Mouse (Mus musculus) spleen, adult 12 weeks (tissue): ENCODE data around the gene Kirrel.
A peak's percentile ranks its signal among the peaks of the same experiment; 100 is the strongest.
"Not testable (repeated sequence)": the region's sequence is repeated elsewhere in the genome, so short reads cannot be mapped to it uniquely, and the experiment has no call there.

Experiments
- DNase-seq: peaks from one replicate; pipeline ENCODE4 v3.0.0; 2022; ENCODE audit warnings: low spot score

Gene Kirrel

DNA sequence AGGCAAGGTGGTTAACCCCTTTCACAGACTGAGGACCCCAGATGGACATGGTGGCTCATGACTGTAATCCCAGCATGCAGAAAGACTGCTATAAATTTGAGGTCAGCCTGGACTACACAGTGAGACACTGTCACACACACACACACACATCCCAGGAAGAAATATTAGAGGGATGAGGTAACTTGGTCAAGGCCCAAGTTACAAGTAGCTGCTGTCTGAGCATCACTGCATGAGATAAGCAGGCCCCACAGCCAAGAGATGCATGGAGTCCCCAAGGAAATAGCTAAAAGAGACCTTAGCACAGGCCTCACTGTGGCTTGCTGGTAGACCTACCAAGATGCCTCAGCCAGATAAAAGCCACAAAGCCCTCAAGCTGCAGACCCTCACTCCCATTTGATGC, 39.6 kb downstream of the Kirrel start:
- no peak for DNase-seq

DNA sequence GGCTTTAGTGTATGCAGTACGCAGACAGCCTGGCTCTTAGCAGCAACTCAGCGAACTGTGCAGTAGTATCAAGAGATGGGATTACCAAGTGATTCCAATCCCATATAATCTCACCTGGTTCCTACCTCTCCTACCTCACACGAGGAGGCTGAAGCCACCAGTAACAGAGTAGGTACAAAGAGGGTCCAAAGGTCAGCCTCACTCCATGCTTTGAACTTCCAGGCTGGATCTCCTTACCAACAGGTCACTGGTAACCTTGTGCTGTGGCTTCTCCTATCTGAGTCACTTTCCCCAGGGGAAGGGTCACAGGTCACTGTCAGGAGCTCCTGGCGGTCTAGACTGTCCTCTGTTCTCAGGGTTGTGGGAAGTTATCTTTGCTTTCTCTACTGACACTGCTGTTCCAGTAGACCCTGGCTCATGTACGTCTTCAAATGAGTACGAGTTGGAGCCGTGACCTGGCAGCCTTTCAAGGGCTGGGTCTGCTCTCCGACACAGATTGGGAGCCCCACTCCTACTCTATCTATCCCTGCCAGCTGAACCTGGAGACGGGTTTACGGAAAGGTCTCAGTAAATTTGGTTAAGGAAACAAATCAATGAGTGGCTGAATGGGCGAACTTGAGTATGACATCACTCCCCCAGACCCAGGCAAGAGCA, 42.7 kb downstream of the Kirrel start:
- no peak for DNase-seq

DNA sequence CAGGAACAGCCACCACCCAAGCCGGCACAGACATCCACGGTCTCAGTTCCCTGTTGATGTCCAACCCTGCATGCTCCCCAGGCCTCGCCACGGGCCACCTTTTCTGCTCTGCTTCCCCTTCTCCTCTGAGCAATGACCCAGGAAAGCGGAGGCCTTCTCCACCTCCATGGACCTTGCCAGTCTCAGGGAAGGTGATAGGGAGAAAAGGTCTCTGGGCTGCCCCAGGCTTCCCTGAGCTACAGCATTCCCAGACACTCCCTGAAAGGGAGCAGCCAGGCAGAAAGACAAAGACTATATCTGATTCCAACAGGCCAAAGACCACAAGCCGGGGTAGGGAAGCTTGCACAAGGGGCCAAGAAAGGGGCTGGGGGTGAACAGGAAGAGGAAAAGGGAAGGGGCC, 43.6 kb downstream of the Kirrel start:
- no peak for DNase-seq

DNA sequence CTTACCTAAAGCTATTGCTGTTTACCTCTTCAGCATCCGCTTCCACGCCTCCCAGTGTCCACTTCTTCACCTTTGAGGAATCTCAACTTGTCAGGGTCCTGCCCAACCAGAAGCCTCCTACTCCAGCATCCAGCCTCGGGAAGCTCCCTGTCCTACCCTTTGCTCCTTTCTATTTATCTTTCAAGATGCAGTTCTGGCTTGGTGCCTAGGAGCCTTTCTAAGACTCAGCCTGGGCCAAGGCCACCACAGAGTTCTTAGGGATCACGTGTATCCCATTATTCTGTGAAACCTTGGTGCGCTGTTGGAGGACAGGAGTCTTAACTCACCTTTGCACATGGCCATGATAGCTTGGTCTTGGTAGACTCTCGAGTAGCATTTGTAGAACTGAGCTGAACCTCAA, 50.8 kb downstream of the Kirrel start:
- DNase-seq = no peak

DNA sequence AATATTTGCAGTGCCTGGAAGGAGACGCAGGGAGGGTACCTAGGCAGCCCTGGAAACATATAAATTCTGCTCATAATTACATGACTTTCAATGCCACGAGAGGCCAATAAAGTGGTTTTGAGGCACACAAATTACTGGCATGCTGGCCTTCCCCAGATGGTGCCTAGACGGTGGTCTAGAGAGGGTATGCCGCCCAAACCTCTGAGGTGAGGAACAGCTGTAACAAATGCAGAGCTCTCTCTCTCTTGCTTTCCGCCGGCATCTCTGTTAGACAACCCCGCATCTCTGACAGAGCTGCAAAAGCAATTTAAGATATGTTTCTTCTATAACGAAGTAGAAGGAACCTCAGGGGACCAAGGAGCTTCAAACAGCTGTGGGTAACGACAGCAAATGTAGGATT, 56.3 kb downstream of the Kirrel start:
- DNase-seq = no peak

DNA sequence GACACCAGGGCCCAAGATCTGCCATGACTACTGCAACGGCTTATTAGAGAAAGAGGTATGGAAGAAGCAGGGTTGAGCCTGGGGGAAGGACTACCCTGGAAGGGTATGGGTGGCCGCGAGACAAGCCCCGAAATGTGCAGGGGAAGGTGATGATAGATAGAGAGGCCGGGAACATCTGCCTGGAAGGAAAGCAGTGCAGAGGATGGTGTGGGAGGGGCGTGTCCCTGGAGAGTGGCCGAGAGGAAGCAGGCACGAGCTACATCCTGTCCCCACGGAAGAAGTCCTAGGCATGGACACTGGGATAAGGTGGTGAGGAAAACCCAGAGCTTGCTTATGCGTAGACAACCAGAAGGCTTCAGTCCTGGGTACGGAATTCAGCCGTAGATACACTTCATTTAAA, 56.9 kb downstream of the Kirrel start:
- DNase-seq = no peak

DNA sequence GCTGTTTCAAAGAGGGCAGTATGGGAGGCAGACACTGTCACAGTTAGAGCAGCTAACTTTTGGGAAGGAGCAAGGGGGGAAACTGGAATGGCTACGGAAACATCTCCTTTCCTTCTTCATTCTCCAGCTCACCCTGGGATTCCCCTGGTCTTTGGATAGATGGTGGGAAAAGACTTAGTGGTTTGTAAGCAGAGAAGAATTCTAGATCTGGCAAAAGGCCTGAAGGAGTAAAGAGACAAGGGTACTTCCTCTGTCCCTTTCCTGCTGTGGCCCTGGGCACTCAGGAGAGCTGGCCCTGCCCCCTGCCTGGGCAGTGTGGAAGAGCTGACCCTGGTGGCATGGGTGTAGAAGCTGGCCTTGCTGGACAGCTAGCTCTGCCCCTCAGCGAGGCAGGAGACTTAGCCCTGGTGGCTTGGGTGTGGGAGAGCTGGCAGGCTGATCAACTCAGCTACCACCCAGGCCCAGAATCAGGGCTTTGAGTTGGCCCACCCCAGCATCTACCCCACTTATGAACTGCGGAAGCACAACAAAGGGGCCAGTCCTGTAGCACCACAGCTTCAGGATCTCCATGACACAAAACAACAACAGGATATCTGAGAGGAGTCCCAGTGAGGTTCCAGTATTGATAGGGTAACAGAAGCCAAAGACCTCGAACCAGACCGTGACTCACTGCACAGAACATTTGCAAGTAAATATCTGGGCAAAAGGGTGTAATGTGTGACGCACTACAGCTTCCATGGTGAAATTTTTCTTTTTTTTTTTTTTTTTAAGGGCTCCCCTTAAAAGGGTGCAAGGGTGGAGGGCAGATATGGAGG, 58.6 kb downstream of the Kirrel start:
- DNase-seq = no peak

DNA sequence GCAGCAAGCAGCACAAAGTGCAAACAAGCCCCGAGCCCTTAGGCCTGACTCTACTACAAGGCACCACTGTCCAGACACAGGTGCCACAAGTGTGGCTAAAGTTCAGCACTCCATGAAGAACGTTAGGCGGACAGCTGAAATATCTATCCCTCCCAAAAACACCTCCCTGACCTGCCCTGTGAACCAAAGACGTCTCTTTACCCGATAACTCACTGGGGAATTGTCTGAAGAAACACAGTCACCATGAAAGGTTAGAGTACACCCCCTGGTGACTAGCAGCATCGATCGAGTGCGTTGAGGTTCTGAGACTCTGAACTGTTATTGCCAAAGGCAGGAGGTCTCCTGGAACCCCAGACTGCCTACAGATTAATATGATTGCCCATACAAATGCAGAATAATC, 59.3 kb downstream of the Kirrel start:
- no peak for DNase-seq

DNA sequence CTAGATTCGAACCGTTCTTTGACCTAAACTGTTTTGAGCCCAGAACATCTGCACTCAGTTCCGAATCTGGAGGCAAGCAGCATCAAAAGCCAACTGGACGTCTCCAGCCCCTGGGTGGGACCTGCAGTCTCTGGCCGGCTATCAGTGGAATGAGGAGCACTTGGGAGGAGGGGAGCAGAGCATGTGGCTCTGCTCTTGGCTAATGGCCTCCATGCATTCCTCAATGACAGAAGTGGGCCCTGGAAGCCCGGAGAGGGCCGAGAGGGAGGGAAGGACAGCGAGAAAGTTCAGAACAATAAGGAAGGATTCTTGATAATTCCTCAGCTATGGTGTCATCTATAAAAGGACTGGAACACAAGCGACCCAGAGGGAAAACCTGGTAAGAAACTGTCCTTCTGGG, 59.7 kb downstream of the Kirrel start:
- no peak for DNase-seq

DNA sequence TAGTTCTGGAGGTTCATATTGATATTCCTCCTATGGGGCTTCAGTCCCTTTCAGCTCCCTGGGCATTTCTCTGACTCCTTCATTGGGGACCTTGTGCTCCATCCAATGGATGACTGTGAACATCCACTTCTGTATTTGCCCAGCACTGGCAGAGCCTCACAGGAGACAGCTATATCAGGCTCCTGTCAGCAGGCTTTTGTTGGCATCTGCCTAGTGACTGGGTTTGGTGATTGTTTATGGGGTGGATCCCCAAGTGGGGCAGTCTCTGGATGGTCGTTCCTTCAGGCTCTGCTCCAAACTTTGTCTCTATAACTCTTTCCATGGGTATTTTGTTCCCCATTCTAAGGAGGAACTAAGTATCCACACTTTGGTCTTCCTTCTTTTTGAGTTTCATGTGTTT, 60.7 kb downstream of the Kirrel start:
- not testable (repeated sequence) for DNase-seq

DNA sequence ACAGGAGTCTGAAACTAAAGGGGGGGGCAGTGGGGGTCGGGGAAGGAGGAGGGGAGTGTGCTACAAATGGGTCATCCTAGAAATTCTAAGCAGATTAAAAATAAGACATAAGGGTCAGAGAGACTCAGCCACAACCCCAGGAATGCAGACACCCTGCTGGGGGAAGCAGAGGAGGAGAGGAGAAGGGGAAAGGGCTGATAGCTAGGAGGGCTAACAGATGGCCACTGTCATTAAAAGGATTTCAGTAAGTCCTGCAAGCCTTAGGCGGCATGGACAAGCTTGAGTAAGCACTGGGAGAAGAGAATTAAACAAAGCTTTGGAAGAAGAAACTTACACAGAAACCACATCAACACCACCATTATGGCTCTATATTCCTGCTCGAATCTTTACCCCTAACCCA, 62.3 kb downstream of the Kirrel start:
- no peak for DNase-seq

DNA sequence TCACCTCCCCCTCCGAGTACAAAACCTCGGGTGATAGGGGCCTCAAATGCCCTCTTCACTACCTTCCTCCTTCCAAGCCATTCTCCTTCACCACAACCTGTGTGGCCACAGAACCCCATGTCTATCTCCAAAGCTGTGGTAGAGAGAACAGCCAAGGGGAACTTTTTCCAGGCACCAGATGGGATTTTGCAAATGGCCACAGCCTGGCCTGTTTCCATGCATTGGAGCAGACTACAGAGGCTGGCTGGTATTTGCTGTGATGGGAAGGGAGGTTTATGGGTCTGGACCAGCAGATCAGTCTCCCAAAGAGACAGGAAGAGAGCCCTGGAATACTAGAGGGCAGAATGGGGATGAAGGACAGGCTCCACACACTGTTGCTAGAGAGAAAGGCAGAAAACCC, 69.7 kb downstream of the Kirrel start:
- DNase-seq = no peak

DNA sequence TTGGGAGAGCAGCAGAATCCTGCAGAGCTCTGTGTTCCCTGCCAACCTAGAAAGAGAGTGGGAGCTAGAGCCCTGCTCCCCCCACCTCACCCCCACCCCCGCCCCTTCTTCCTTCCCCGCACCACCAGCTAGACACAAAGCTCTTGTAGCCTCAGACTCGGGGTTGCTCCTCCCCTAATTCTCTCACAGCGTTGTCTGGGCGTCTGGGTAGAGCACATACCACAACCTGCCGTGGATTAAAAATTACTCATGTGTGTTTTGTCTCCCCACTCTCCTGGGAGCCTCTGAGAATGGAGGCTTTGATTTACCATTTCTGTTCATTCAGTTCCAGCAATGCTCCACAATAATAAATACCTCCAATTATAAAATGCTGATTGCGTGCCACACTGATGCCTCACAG, 72.2 kb downstream of the Kirrel start:
- DNase-seq = no peak

DNA sequence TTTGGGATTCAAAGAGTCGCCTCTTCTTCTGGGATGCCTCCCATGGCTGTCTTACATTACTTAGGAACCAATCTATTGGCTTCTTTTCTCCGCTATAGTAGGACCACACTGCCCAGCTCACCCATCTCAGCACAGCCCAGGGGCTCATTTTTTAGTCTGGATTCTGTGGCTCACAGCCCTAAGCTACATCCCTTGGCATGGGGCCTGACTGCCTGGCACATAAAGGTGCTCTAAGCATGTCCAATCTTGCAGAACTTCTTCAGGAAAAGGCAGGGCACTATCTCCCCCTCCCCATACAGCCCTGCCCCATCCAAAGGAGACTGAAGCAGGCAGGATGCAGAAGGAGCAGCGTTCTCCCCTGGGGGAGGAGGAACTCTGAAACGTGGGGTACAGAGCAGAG, 73.6 kb downstream of the Kirrel start:
- DNase-seq = no peak

DNA sequence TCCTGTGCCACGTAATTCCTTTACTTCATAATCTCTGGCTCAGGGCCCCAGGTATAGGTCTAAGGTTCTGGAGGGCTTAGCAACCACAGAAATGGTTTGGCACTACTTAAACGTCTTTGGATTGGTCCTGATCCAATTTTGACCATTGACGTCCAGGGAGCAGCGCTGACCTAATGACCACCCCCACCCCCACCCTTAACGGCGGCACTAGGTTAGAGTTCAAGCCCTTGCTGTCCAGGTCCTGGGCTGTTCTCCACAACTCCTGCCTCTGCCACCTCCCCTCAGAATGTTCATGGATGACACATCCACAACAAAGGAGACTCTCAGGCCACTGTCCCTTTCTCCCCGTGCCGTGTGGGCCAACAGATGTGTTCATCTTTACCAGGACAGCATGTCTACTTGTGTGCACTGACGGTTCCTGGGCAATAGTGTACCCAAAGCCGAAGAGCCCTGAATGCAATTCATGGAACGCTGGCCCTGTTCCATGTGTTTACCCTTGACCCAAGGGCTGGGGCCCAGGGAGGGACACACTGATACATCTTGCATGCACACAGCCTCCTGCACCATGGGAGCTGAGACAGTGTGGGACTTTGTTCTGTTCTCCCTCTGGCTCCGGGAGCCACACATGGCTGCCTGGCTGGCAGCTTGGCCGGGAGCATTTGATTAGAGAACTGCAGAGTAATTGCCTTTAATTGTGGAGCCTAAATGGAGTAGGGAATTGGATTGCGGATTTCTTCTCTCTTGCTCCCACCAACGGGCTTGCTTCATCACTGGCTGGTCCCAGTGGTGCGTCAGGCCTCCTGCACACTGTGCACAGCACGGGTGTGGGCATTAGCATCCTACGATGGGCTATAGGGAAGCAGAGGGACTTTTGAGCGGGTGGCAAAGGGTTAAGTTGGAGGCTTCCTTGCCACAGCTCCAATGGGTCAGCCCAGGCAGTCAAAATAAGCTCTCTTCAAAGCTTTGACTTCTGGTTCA, 76.3 kb downstream of the Kirrel start:
- DNase-seq = no peak

DNA sequence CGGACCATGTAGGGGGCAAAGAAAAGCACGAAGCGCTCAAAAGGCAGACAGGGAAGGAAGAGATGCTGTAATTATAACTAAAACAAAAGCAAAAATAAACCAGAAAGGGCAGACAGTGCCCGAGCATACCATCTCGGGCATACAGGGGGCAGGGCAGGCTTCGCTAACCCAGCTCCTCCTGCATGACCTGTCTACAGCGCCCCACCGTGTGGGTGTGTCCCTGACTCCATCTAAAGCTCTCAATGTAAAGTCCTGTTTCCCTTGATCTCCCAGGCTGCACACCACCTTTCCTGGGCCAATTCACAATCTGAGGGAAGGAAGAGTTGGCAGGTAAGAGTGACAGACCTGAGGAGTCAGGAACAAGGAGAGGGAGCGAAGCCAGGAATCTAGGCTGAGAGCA, 77.3 kb downstream of the Kirrel start:
- no peak for DNase-seq

DNA sequence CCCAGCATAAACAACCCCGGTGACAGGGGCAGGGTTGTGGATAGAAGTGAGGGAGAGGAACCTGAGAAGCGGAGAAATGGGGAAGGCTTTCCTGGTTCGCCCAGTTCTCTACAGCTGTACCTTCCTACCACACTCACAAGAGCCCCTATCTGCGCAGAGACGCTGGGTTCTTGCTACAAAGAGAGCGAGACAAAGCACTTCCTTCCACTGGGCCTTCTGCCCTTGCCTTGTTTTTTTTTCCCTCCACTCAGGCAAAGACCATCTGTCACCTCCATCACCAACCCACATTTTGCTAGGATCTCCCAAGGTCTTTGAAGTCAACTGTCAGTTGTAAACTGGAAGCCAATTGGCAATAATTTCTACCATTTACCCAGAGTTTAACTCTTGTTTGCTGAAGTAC, 80.8 kb downstream of the Kirrel start:
- DNase-seq = no peak

DNA sequence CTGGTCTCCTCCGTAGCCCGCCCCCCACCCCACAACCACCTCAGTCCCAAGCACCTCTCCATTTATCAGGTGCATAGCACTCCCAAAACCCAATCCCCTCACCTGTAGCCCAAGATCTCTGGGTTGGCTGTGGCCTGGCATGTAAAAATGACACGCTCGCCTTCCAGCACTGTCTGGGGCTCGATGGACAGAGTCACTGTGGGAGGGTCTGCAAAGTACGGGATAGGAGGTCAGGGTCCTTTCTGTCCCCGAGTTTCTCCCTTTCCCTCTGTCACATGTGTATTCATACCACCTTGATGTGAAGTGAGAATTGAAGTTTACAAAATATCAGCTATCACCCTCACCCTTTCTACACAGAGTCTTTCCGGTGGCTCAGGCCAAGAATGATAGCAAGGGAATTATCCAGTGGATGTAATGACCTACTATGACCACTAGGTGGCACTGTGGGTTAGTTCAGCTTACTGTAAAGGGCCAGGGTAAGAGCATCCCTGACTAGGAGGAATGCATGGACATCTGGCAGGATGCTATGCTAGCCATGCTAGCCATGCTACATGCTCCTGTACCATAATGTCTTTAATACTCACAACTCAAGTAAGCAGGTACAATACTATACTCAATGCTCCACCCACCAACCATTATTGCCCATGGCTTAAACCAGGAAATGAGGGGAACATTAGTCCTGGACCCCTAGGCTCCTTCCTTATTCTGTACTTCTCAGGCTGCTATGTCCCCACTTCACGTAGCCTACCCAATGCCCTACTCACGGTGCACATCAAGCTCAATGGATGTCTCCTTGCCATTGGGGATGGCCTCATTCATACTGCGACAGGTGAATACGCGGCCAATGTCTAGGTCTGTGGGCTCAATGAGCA, 84.6 kb downstream of the Kirrel start:
- DNase-seq = peak; percentile 8

DNA sequence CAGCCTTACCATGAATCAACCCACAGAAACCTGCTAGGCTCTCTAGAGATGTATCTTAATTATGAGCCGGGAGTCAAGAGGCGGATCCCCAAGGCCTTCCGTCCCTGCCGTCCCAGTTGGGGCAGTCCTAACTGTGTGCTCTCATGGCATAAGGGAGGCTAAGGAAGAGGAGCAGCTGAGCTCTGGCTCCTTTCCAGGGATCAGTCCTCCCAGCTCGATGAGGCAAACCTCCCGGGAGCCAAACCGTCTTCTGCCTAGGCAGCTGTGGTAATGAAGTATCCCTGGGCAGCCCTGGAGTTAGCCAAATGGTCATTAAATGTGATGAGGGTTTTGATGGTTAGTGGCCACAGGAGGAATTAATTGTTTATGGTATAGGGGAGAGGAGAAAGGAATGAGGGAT, 87.4 kb downstream of the Kirrel start:
- no peak for DNase-seq

DNA sequence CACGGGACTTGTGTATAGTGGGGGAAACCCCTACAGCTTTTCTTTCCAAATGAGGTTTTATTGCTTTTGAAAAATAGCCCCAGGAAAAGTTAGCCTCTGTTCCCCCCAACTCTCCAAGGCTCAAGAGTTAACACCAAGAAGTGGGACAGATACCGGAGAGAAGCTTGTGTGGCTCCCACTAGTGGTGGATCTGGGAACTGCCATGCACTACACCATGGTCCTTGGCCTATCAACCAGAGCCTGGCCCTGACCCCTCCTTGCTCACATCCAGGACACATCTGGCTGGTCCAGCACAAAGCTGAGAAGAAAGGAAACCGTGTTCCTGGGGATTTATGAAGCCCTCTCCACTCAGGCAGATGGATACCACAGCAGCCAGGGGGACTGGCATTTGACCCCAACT, 92.3 kb downstream of the Kirrel start:
- no peak for DNase-seq

DNA sequence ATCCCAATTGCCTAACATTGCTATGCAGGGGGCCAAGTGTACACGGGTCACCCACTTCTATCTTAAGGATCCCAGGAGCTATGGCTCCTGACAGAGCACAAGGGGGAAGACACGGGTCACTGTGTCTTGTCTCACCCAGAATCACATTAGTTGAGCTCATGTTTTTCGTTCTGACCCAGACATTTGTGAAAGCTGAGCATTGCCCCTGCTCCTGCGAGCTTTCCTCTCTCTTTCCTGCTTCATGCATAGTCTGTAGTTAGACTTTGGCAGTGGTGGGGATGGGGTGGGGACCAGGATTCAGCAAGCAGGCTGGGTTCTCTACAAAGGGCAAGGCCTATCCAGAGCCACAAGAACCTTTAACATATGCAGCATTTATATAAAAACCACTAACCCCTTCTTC, 94.8 kb downstream of the Kirrel start:
- no peak for DNase-seq

DNA sequence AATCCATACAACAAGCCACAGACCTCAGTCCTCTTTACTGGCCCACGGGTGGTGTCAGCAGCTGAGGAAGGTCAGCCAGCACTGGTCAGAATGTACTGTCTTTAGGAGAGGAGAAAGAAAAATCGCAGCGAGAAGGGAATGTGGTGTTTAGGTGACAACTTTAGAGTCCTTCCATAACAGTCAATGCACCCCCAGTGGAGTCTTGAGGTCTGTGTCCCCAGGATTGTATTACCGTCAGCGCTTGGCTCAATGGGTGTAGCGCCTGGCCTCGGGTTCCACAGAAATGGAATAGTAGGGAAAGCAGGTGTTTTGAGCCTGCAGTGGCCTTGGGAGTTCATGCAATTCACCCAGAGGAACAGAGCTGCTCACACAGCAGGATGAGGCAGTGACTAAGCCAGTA, 95.2 kb downstream of the Kirrel start:
- no peak for DNase-seq
